Mouse (Mus musculus): Measurements from ENCODE around the gene Nup50.

Nup50 gene

GRCm38 (mm10) chr15:84922884-84923507 lies at the start of gene Nup50:
TSS of gene Nup50 (plus strand) at chr15:84923411.
- DNase-seq (ENCODE audit: low spot score in 2 of 2): peak; percentile 99

GRCm38 (mm10) chr15:84873867-84874266 lies 49.3 kb upstream of the Nup50 start:
- no peak for DNase-seq (ENCODE audit: low spot score in 2 of 2)

DNA sequence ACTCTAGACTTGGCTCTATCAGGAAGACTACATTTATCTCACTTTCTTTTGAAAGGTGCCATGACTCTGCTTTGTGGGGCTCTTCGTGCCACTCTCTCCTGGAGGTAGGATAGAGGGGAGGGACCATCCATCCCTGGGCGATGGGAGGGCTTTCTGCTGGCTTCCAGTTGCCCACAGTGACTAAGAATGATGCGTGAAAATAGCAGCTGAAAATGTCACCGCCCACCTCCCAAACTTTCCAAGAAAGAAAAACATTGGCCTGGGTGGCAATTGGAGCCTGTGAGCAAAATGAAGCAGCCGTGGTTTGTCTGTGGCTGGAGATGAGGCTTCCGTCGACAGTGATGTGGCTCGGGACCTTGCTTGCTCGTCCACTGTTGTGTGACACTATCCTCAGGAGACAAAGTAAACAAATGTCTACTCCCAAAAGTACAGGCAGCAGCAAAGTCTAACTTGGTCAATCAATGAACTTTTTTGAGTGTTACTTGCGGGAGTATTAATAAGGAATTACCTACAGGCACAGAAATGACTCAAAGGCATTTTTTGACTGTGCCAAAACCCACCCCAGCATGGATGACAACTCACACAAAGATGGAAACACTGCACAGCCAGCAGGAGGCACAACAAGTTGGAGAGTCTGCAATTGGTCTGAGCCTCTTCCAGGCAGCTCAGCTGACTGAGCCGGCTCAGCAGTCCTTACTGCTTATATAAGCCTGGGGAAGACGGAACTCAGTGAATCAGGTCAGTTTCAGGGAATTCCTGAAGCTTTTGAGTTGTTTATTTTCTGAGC lies 46.0 kb upstream of the Nup50 start:
- no peak for DNase-seq (ENCODE audit: low spot score in 2 of 2)

- DNase-seq (ENCODE audit: low spot score in 2 of 2): no peak
These were observed 35.1 kb upstream of the Nup50 start for GRCm38 (mm10) chr15:84888066-84888465.

- no peak for DNase-seq (ENCODE audit: low spot score in 2 of 2)
These were observed 32.0 kb upstream of the Nup50 start for GRCm38 (mm10) chr15:84891246-84891645.

GRCm38 (mm10) chr15:84891658-84892057 lies 31.6 kb upstream of the Nup50 start:
- peak; percentile 16 to 33 for DNase-seq (ENCODE audit: low spot score in 2 of 2)

DNA sequence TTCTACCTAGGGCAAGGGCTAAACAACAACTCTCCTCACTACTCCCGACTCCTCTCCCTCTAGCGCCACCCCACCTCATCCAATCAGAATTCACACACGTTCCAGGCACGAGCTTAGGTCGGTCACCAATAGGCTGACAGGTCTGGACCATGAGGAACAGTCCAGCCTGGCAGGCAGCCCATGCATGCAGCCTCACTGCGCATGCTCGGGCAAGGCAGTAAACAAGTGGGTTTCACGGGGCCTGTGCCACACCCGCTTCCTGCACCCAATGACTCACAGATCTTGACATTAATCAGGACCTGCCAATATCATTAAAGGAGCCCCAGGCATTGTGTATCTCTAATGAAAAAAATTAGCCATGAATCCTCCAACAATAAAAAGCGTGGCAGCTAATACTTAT lies 27.0 kb upstream of the Nup50 start:
- DNase-seq (ENCODE audit: low spot score in 2 of 2): peak in 1 of 2 experiments; percentile 3

GRCm38 (mm10) chr15:84896664-84897063 lies 26.5 kb upstream of the Nup50 start:
- peak; percentile 6 to 11 for DNase-seq (ENCODE audit: low spot score in 2 of 2)

DNA sequence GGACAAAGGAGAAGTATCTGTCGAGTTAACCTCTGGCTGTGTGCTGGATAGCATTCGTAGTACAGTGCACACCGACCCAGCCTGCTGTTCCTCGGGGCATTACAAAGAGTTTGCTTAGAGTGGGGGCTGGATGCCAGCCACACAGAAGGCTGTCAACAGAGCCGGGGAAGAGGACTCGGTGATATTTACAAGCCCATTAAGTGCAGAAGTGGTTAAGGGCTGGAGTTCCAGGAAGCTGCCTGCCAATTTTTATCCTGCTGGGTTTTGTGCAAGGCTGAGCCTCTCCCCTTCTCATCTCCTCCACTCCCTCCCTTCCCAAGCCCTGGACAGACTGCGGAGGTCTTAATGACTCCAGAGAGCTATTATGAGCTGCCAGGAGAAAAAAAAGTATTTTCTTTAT lies 25.1 kb upstream of the Nup50 start:
- DNase-seq (ENCODE audit: low spot score in 2 of 2): no peak

GRCm38 (mm10) chr15:84903843-84904385 lies 19.3 kb upstream of the Nup50 start:
- DNase-seq (ENCODE audit: low spot score in 2 of 2): no peak

- DNase-seq (ENCODE audit: low spot score in 2 of 2): no peak
These were observed 10.0 kb upstream of the Nup50 start for GRCm38 (mm10) chr15:84913201-84913600.

GRCm38 (mm10) chr15:84919938-84920337 lies 3.3 kb upstream of the Nup50 start, which contains the start of gene Gm29666:
TSS of gene Gm29666 (minus strand) at chr15:84920038.
- no peak for DNase-seq (ENCODE audit: low spot score in 2 of 2)

GRCm38 (mm10) chr15:84923508-84924181 lies 434 bp downstream of the Nup50 start:
- no peak for DNase-seq (ENCODE audit: low spot score in 2 of 2)

DNA sequence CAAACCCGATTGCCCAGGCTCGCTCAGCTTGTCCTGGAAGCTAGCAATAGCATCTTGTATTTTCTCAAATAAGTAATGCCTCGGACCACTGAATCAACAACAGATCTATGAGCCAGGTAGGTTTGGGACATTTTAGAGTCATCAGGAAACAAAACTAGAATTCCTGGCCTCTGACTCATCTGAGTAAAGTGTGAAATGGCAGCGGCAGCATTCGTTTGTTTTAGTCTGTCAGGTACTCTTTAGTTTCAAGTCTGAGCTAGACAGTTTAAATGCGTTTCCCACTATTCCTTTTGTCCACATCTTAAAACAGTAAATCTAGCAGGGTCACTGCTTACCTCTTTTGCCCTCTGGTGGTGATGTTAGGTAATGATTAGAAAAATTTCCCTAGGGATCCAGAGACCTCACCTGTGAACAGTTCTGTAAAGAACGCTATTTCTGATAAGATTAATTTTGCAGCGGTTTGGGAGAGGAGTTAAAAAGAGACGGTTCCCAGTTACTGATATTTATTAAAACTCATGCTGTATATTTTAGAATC lies 1.6 kb downstream of the Nup50 start:
- peak in 1 of 2 experiments; percentile 50 for DNase-seq (ENCODE audit: low spot score in 2 of 2)

GRCm38 (mm10) chr15:84925495-84926018 lies 2.3 kb downstream of the Nup50 start:
- no peak for DNase-seq (ENCODE audit: low spot score in 2 of 2)

DNA sequence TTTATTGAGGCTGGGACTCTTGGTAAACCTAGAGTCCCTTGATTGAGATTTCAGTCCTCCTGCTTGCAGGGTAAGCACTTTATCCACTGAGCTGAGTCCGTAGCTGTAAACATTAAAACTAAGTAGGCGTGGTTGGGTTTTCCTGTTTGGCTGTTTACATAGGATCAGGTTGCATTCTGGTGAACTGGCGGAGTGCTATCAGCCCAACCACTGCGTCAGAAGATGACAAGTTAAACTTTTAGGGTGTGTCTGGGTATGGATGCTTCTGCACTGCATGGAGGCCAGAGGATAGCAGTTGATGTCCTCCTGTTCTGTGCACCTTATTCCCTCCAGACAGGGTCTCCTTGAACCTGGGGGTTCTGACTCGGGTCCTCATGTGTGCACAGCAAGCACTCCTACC lies 9.1 kb downstream of the Nup50 start:
- DNase-seq (ENCODE audit: low spot score in 2 of 2): no peak

- no peak for DNase-seq (ENCODE audit: low spot score in 2 of 2)
These were observed 11.7 kb downstream of the Nup50 start for GRCm38 (mm10) chr15:84934901-84935300.

DNA sequence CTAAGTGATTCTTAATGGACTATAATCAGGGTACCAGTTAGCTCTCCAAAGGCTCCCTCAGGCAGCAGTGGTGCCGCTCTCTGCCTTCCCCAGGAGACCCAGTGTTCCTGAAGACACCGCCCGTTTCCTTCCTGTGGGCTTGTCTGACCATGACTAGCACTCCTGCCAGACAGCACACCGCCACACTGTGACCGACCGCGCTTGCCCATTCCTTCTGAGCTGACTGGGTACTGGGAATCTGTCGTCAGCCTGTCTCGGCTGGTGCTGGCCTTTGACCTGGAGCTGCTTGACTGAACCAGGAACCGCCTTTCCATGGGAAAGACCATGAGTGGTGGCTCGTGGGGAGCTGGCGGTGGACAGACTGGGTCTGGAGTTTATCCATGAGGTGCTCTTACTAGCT lies 16.9 kb downstream of the Nup50 start:
- DNase-seq (ENCODE audit: low spot score in 2 of 2): no peak

- no peak for DNase-seq (ENCODE audit: low spot score in 2 of 2)
These were observed 19.6 kb downstream of the Nup50 start for GRCm38 (mm10) chr15:84942647-84943285.

GRCm38 (mm10) chr15:84944319-84944718 lies 21.1 kb downstream of the Nup50 start:
- DNase-seq (ENCODE audit: low spot score in 2 of 2): no peak

- DNase-seq (ENCODE audit: low spot score in 2 of 2): no peak
These were observed 25.8 kb downstream of the Nup50 start for GRCm38 (mm10) chr15:84948990-84949389.
